Comparison of ENCODE assay signal across 24 mouse cellular contexts in genomic region chr5:118495478-118495760, GRCm38 (mm10).
DNase-seq lines count a peak whose midpoint lies in the region; ATAC-seq lines count a peak whose summit lies in the region.
"Had no signal": no experiment of that assay in that cellular context is flagged by ENCODE, and none has a peak within 500 bp of the region (broad histone marks: within the 10 kb centered on the region; RNA-seq: fewer than 3 reads in every experiment).

No protein-coding gene starts in this region.

- DNase-seq in liver, embryonic 13.5 days = no peak
- no peak for DNase-seq in liver, embryonic 11.5 days (ENCODE audit: low spot score)
- peak; percentile 63 for DNase-seq in NIH3T3 (ENCODE audit: low read depth)
- DNase-seq in limb, embryonic 10.5 days (ENCODE audit: low spot score) = no peak
- DNase-seq in urinary bladder, postnatal 25 days (ENCODE audit: low spot score) = no peak
- no peak for DNase-seq in thymus, postnatal 14 days
- DNase-seq: adrenal gland, postnatal 36 days; cerebellum, adult 18-20 months; cerebellum, postnatal 25 days; forebrain, postnatal 0 days; kidney, adult 8-10 months; kidney, postnatal 4 days; lung, adult 2 months; thymus, adult 2 months; thymus, postnatal 4 days had no signal

- ATAC-seq in liver, embryonic 13.5 days (ENCODE audit: low read depth) = no peak
- no peak for ATAC-seq in liver, embryonic 11.5 days (replicated peaks; ENCODE audit: low FRiP score)
- ATAC-seq: forebrain, postnatal 0 days; intestine, embryonic 16.5 days; midbrain, embryonic 16.5 days; Patski had no signal

- peak overlapping the region; percentile 67 for H3K27ac ChIP-seq in liver, embryonic 13.5 days
- no peak overlapping the region for H3K27ac ChIP-seq in liver, embryonic 11.5 days (ENCODE audit: low read depth, low read length)
- H3K27ac ChIP-seq in limb, embryonic 10.5 days = 0 out of 2 replicates have a peak overlapping the region, but pooled peaks have one; percentile 59
- H3K27ac ChIP-seq: embryonic facial prominence, embryonic 13.5 days; forebrain, embryonic 12.5 days; heart, embryonic 15.5 days; kidney, postnatal 0 days had no signal

- H3K4me1 ChIP-seq in liver, embryonic 13.5 days (replicated peaks) = peaks cover 62% of the 10 kb centered on the region
- peaks cover 7% of the 10 kb centered on the region for H3K4me1 ChIP-seq in liver, embryonic 11.5 days (replicated peaks; ENCODE audit: control insufficient read depth, insufficient read depth, low read length)
- peaks cover 26% of the 10 kb centered on the region for H3K4me1 ChIP-seq in limb, embryonic 10.5 days

- H3K4me3 ChIP-seq in liver, embryonic 13.5 days (replicated peaks) = no peak overlapping the region
- no peak overlapping the region for H3K4me3 ChIP-seq in liver, embryonic 11.5 days (ENCODE audit: low read depth, low read length)
- H3K4me3 ChIP-seq in limb, embryonic 10.5 days = no peak overlapping the region
- H3K4me3 ChIP-seq: embryonic facial prominence, embryonic 13.5 days; forebrain, embryonic 12.5 days; heart, embryonic 15.5 days; hindbrain, embryonic 13.5 days had no signal

- 80% methylated on average over 2 of the region's 2 CpGs for WGBS in liver, embryonic 13.5 days (ENCODE audit: insufficient replicate concordance)
- WGBS in liver, embryonic 11.5 days = 78% methylated on average over 2 of the region's 2 CpGs
- WGBS in limb, embryonic 10.5 days = 74% methylated on average over 2 of the region's 2 CpGs

- no peaks in the 10 kb centered on the region for H3K27me3 ChIP-seq in liver, embryonic 13.5 days
- H3K27me3 ChIP-seq in liver, embryonic 11.5 days (replicated peaks; ENCODE audit: control insufficient read depth, insufficient read depth, low read length) = no peaks in the 10 kb centered on the region; the same call in 1 of the 2 replicates
- no peaks in the 10 kb centered on the region for H3K27me3 ChIP-seq in limb, embryonic 10.5 days (ENCODE audit: low read depth, poor library complexity, severe bottlenecking)
- H3K27me3 ChIP-seq: embryonic facial prominence, embryonic 13.5 days; heart, embryonic 15.5 days; hindbrain, embryonic 13.5 days; Patski had no signal

- H3K9me3 ChIP-seq in liver, embryonic 13.5 days (replicated peaks) = peaks cover 13% of the 10 kb centered on the region
- no peaks in the 10 kb centered on the region for H3K9me3 ChIP-seq in liver, embryonic 11.5 days (ENCODE audit: control insufficient read depth, low read length)
- no peaks in the 10 kb centered on the region for H3K9me3 ChIP-seq in limb, embryonic 10.5 days (replicated peaks)
- H3K9me3 ChIP-seq: embryonic facial prominence, embryonic 13.5 days; forebrain, embryonic 12.5 days; heart, embryonic 15.5 days; hindbrain, embryonic 13.5 days had no signal

- H3K36me3 ChIP-seq in liver, embryonic 13.5 days = peaks cover 12% of the 10 kb centered on the region
- H3K36me3 ChIP-seq in liver, embryonic 11.5 days (ENCODE audit: control insufficient read depth, insufficient read depth, low read length) = no peaks in the 10 kb centered on the region
- H3K36me3 ChIP-seq in limb, embryonic 10.5 days = no peaks in the 10 kb centered on the region
- H3K36me3 ChIP-seq: embryonic facial prominence, embryonic 13.5 days; forebrain, embryonic 12.5 days; heart, embryonic 15.5 days; hindbrain, embryonic 13.5 days had no signal

- H3K4me2 ChIP-seq in liver, embryonic 13.5 days = no peak overlapping the region
- H3K4me2 ChIP-seq in liver, embryonic 11.5 days = no peak overlapping the region
- H3K4me2 ChIP-seq: embryonic facial prominence, embryonic 13.5 days; forebrain, embryonic 12.5 days; heart, embryonic 15.5 days; hindbrain, embryonic 13.5 days; midbrain, embryonic 11.5 days had no signal

- peak overlapping the region; percentile 49 for H3K9ac ChIP-seq in liver, embryonic 13.5 days
- no peak overlapping the region for H3K9ac ChIP-seq in liver, embryonic 11.5 days (ENCODE audit: low read depth, low read length)
- H3K9ac ChIP-seq: embryonic facial prominence, embryonic 13.5 days; forebrain, embryonic 12.5 days; forebrain, postnatal 0 days; heart, embryonic 15.5 days; hindbrain, embryonic 13.5 days had no signal
